Comparison of ENCODE assay signal across 8 mouse cellular contexts in the genomic region with DNA sequence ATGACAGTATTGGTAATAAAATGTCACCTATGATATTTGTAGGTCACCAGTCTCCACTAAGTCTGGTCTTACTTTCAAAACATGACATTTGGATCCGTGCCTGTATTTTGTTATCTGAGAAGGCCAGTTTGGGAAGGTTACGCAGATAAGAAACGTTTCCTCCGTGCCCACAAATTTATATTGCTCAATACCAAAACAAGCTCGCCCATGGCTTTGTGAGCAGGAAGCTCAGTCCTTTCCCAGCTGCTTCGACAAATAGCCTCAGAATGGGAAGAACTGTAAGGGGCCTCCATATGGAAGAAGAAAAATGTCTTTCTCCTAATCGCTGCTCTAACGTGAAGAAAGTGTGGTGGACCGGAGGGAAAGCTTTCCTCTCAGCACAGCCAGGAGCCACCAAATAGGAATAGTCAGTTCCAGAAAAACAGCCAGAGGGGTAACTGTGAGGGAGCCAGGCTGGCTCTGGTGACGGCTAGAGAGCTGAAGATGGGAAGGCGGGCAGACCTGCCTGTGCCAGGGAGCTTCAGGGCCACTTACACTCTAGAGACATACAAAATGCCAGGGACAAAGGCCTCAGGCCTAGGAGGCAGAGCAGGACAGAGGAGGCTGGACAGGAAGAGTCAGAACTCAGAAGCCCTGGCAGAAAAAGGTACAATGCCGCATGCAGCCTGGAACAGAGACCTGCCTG. TPM values are rescaled to one million over a fixed set of nuclear protein-coding genes. Genes with fewer than 3 reads are reported as not detected.
DNase-seq lines count a peak whose midpoint lies in the region; ATAC-seq lines count a peak whose summit lies in the region.
"Had no signal": no experiment of that assay in that cellular context is flagged by ENCODE, and none has a peak within 500 bp of the region (broad histone marks: within the 10 kb centered on the region; RNA-seq: fewer than 3 reads in every experiment).

No protein-coding gene starts in this region.

- no peak for ATAC-seq in kidney, embryonic 14.5 days (ENCODE audit: low FRiP score, low TSS enrichment)
- ATAC-seq in forebrain, embryonic 15.5 days (replicated peaks), result no peak

- DNase-seq in kidney, adult 9 months, result peak; percentile 49
- peak; percentile 85 for DNase-seq in adrenal gland, adult 2 months
- peak; percentile 91 for DNase-seq in c-Kit-positive CD71-positive TER-119-positive erythroid progenitor cells, embryonic 14.5 days (ENCODE audit: low spot score)
- DNase-seq in lung, postnatal 25 days (ENCODE audit: low spot score), result peak; percentile 56
- DNase-seq in right cerebral cortex, postnatal 10 days (ENCODE audit: low spot score in 2 of 2), result no peak

- H3K27ac ChIP-seq in kidney, embryonic 14.5 days (ENCODE audit: low read depth, low read length), result no peak overlapping the region
- no peak overlapping the region for H3K27ac ChIP-seq in forebrain, embryonic 15.5 days (replicated peaks)
- H3K27ac ChIP-seq: kidney, postnatal 0 days had no signal

- H3K4me1 ChIP-seq in kidney, embryonic 14.5 days (ENCODE audit: control insufficient read depth, insufficient read depth, low read length), result peaks cover 3% of the 10 kb centered on the region; the same call in 1 of the 2 replicates
- H3K4me1 ChIP-seq in forebrain, embryonic 15.5 days, result peaks cover 5% of the 10 kb centered on the region; the same call in 1 of the 2 replicates

- no peaks in the 10 kb centered on the region for H3K27me3 ChIP-seq in kidney, embryonic 14.5 days (ENCODE audit: control insufficient read depth, insufficient read depth, low read length)
- no peaks in the 10 kb centered on the region for H3K27me3 ChIP-seq in forebrain, embryonic 15.5 days

- no peak overlapping the region for H3K4me2 ChIP-seq in kidney, embryonic 14.5 days (replicated peaks; ENCODE audit: low read depth, low read length)
- no peak overlapping the region for H3K4me2 ChIP-seq in forebrain, embryonic 15.5 days (replicated peaks)

- no peak overlapping the region for H3K4me3 ChIP-seq in kidney, embryonic 14.5 days (ENCODE audit: low read length)
- H3K4me3 ChIP-seq in forebrain, embryonic 15.5 days, result no peak overlapping the region

- 52% methylated on average over 12 of the region's 12 CpGs for WGBS in kidney, embryonic 14.5 days
- WGBS in forebrain, embryonic 15.5 days, result 85% methylated on average over 12 of the region's 12 CpGs

- H3K9me3 ChIP-seq in kidney, embryonic 14.5 days (ENCODE audit: control insufficient read depth, low read length), result no peaks in the 10 kb centered on the region
- no peaks in the 10 kb centered on the region for H3K9me3 ChIP-seq in forebrain, embryonic 15.5 days

- no peaks in the 10 kb centered on the region for H3K36me3 ChIP-seq in kidney, embryonic 14.5 days (ENCODE audit: control insufficient read depth, insufficient read depth, low read length)
- H3K36me3 ChIP-seq in forebrain, embryonic 15.5 days, result no peaks in the 10 kb centered on the region

- H3K9ac ChIP-seq in kidney, embryonic 14.5 days (ENCODE audit: low read depth, low read length), result no peak overlapping the region
- no peak overlapping the region for H3K9ac ChIP-seq in forebrain, embryonic 15.5 days (replicated peaks)

RNA-seq across cellular contexts. Expression of a gene that starts 24.4 kb away (rescaled TPM):
- 0.87 and 4.4 TPM in 2 replicates for polyA plus RNA-seq in kidney, embryonic 14.5 days (2014; fragmentation: Nextera tagmentation; extraction: Ambion mirVana)
- total RNA-seq in adrenal gland, adult 2 months (2021), result 1 to 10 TPM; 2.2 to 4.7 TPM
- polyA plus RNA-seq in adrenal gland, adult 2 months (2012; rRNA removed), result 1.7 and 2.2 TPM in 2 replicates
- 1.6 and 1.7 TPM in 2 replicates for polyA plus RNA-seq in forebrain, embryonic 15.5 days (2015; fragmentation: Nextera tagmentation; extraction: Ambion mirVana)

Comparison
In these comparisons a context has a peak if more than half of its experiments do, and no peak if none do; other contexts are left out.
1. DNase-seq: peak in kidney, adult 9 months (single experiment), adrenal gland, adult 2 months (single experiment), c-Kit-positive CD71-positive TER-119-positive erythroid progenitor cells, embryonic 14.5 days (single experiment) and lung, postnatal 25 days (single experiment); none in right cerebral cortex, postnatal 10 days (0 of 2).